Mouse (Mus musculus): ENCODE results near the gene Faf1. TPM values are rescaled to one million over a fixed set of nuclear protein-coding genes. Genes with fewer than 3 reads are reported as not detected.
"Not testable (repeated sequence)": the region's sequence is repeated elsewhere in the genome, so short reads cannot be mapped to it uniquely, and the experiment has no call there.

Faf1 gene
- total and polyA plus RNA-seq, 2 experiments from 2014 or later = 33.7 to 36.8 TPM

DNA sequence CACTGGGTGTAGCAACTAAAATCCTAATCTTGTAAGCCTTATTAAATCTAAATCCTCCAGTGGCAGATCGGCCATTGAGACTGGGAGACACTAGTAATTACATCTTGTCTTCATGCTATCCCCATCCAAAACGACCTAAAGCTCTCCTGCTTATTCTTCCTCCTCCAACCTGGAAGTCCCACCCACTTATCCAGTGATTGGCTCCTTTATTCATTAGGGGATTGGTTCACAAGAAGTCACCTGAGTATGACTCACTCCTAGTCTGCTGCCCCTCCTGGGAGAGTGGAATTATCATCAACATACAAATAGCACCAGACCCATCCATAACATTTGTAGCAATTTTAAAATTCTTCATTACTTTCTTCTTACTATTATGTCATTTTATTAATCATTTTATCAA is 7.2 kb downstream of the Faf1 start:
- Histone ChIP-seq H3K4me2 (ENCODE audit: low read depth, low read length, poor library complexity, severe bottlenecking) (no peak overlapping the region), H3K9ac (replicated peaks; ENCODE audit: low read length, poor library complexity, severe bottlenecking) (no peak overlapping the region), H3K4me3 (ENCODE audit: low read depth, low read length) (no peak overlapping the region), H3K27ac (ENCODE audit: low read depth, low read length) (no peak overlapping the region), H3K4me1 (ENCODE audit: insufficient read depth, low read length) (no peaks in the 10 kb centered on the region), H3K9me3 (ENCODE audit: low read length) (no peaks in the 10 kb centered on the region), H3K27me3 (ENCODE audit: insufficient read depth, low read length) (no peaks in the 10 kb centered on the region), H3K36me3 (ENCODE audit: insufficient read depth, low read length) (no peaks in the 10 kb centered on the region)
- DNase-seq (ENCODE audit: low spot score) (no peak), ATAC-seq (ENCODE audit: low FRiP score) (no peak)
- no peak for TF ChIP-seq CTCF (IDR thresholded peaks at IDR 0.05)
- 70% methylated on average over 2 of the region's 2 CpGs for WGBS

DNA sequence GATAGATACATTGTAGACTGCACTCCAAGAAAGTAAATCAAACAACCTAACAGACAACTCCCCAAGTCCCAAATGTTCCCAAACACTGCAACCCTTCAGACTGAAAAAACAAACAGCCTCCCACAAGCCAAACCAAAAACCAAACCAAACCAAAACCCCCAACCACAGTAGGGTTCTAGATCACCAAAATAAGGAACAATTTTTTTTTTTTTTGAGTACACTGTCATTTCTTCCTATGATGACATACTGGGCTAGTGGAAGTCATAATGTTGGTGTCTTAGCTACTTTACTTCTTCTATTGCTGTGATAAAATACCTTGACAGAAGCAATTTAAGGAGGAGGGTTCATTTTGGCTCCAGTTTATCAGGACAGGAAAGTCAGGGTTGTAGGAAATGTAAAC is 16.3 kb downstream of the Faf1 start:
- ATAC-seq (ENCODE audit: low FRiP score) (no peak), DNase-seq (ENCODE audit: low spot score) (no peak)
- no peak overlapping the region for H3K4me2 ChIP-seq (ENCODE audit: low read depth, low read length, poor library complexity, severe bottlenecking)
- no peaks in the 10 kb centered on the region for H3K9me3 ChIP-seq (ENCODE audit: low read length)
- H3K4me1 ChIP-seq (ENCODE audit: insufficient read depth, low read length) = no peaks in the 10 kb centered on the region
- H3K27ac ChIP-seq (ENCODE audit: low read depth, low read length) = no peak overlapping the region
- TF ChIP-seq CTCF (IDR thresholded peaks at IDR 0.05) = no peak
- no peak overlapping the region for H3K4me3 ChIP-seq (ENCODE audit: low read depth, low read length)
- no peaks in the 10 kb centered on the region for H3K36me3 ChIP-seq (ENCODE audit: insufficient read depth, low read length)
- H3K27me3 ChIP-seq (ENCODE audit: insufficient read depth, low read length) = no peaks in the 10 kb centered on the region
- no peak overlapping the region for H3K9ac ChIP-seq (replicated peaks; ENCODE audit: low read length, poor library complexity, severe bottlenecking)

DNA sequence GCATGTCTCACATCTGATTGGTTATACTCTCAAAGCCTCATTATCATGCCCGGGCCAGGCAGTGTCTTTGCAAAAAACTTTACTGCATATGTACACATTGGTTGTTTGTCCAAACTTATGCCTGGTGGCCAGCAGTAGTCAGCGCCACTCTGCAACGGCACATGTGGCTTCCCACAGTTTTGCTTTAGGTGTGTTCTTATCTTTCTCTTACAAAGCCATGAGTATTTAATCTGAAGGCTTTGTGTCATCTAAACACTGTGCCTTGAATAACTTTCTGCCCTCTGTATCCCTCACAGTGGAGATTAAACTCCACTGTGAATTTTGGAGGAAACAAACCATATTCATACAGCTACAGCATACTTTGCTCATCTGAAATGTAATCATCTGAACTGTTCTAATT is 24.3 kb downstream of the Faf1 start:
- not testable (repeated sequence) for H3K36me3 ChIP-seq (ENCODE audit: insufficient read depth, low read length); H3K9me3 ChIP-seq (ENCODE audit: low read length); H3K4me3 ChIP-seq (ENCODE audit: low read depth, low read length); H3K27me3 ChIP-seq (ENCODE audit: insufficient read depth, low read length); H3K4me2 ChIP-seq (ENCODE audit: low read depth, low read length, poor library complexity, severe bottlenecking); DNase-seq (ENCODE audit: low spot score); H3K9ac ChIP-seq (replicated peaks; ENCODE audit: low read length, poor library complexity, severe bottlenecking); H3K4me1 ChIP-seq (ENCODE audit: insufficient read depth, low read length); ATAC-seq (ENCODE audit: low FRiP score); H3K27ac ChIP-seq (ENCODE audit: low read depth, low read length)
- WGBS = 93% methylated on average over 3 of the region's 3 CpGs

DNA sequence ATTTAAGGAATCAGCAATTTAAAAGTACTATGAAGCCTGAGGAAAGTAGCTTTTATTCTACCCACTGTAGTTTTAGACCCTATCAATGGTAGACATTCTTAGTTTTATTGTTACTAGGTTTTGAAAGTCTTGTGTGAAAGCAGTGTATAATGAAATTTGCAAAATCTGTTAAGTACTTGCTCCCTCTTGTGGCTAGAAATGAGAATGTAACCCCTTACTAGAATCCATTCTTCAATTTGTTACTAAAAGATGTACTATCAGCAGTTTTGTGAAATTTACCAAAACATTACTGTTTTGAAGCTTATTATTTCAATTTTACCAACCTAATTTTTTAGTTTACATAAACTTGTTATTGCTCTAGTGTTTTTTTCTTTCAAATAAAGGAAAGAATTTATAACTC is 27.2 kb downstream of the Faf1 start:
- Histone ChIP-seq H3K4me2 (ENCODE audit: low read depth, low read length, poor library complexity, severe bottlenecking) (no peak overlapping the region), H3K9me3 (ENCODE audit: low read length) (no peaks in the 10 kb centered on the region), H3K36me3 (ENCODE audit: insufficient read depth, low read length) (no peaks in the 10 kb centered on the region), H3K27me3 (ENCODE audit: insufficient read depth, low read length) (no peaks in the 10 kb centered on the region), H3K9ac (replicated peaks; ENCODE audit: low read length, poor library complexity, severe bottlenecking) (no peak overlapping the region), H3K4me1 (ENCODE audit: insufficient read depth, low read length) (no peaks in the 10 kb centered on the region), H3K27ac (ENCODE audit: low read depth, low read length) (no peak overlapping the region), H3K4me3 (ENCODE audit: low read depth, low read length) (no peak overlapping the region)
- peak; percentile 76 for DNase-seq (ENCODE audit: low spot score)
- ATAC-seq (ENCODE audit: low FRiP score) = no peak
- TF ChIP-seq CTCF (IDR thresholded peaks at IDR 0.05) = peak; percentile 83

DNA sequence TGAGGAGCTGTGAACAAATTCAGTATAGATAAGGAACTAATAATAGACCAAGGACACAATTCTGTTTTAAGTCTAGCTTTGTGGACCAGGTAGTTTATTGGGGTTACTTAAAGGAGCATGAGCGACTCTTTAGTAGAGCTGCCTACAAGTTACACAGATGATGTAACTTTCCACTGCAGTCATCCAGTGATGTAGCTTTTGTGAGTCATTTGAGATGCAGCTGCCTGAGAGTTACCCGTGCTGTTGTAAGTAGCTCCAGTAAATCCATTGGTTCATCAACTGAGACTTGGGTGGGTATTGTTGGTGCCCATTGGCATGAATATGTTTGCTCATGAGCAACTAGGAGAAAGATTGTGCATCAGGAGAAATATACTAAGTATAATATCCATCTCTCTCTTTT is 29.0 kb downstream of the Faf1 start:
- ATAC-seq (ENCODE audit: low FRiP score) (no peak), DNase-seq (ENCODE audit: low spot score) (no peak)
- H3K4me3 ChIP-seq (ENCODE audit: low read depth, low read length) = no peak overlapping the region
- no peak overlapping the region for H3K9ac ChIP-seq (replicated peaks; ENCODE audit: low read length, poor library complexity, severe bottlenecking)
- H3K27ac ChIP-seq (ENCODE audit: low read depth, low read length) = no peak overlapping the region
- no peak for TF ChIP-seq CTCF (IDR thresholded peaks at IDR 0.05)
- H3K4me2 ChIP-seq (ENCODE audit: low read depth, low read length, poor library complexity, severe bottlenecking) = no peak overlapping the region
- no peaks in the 10 kb centered on the region for H3K4me1 ChIP-seq (ENCODE audit: insufficient read depth, low read length)
- WGBS = 92% methylated on average over 2 of the region's 2 CpGs
- H3K9me3 ChIP-seq (ENCODE audit: low read length) = no peaks in the 10 kb centered on the region
- H3K36me3 ChIP-seq (ENCODE audit: insufficient read depth, low read length) = no peaks in the 10 kb centered on the region
- H3K27me3 ChIP-seq (ENCODE audit: insufficient read depth, low read length) = no peaks in the 10 kb centered on the region

DNA sequence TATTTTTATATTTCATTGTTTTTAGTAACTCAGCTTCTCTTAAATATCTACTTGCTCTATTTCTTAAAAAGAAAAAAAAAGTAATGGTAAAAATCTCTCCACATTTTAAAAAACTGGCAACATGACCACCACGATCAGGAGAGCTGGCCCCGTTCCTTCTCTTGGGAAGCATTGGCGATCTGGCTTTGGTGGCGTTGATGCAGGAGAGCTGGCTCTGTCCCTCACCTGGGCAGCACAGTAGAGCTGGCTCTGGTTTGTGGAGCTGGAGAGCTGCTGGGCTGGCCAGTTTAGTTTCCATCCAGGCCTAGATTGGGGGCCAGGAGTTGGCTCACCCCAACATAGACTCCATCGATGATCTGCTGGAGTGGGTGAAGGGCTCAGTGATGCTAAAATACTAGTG is 42.9 kb downstream of the Faf1 start:
- no peak for TF ChIP-seq CTCF (IDR thresholded peaks at IDR 0.05)
- no peak for DNase-seq (ENCODE audit: low spot score)
- no peak overlapping the region for H3K4me3 ChIP-seq (ENCODE audit: low read depth, low read length)
- H3K4me1 ChIP-seq (ENCODE audit: insufficient read depth, low read length) = no peaks in the 10 kb centered on the region
- H3K36me3 ChIP-seq (ENCODE audit: insufficient read depth, low read length) = no peaks in the 10 kb centered on the region
- H3K4me2 ChIP-seq (ENCODE audit: low read depth, low read length, poor library complexity, severe bottlenecking) = no peak overlapping the region
- no peaks in the 10 kb centered on the region for H3K27me3 ChIP-seq (ENCODE audit: insufficient read depth, low read length)
- no peaks in the 10 kb centered on the region for H3K9me3 ChIP-seq (ENCODE audit: low read length)
- no peak for ATAC-seq (ENCODE audit: low FRiP score)
- H3K27ac ChIP-seq (ENCODE audit: low read depth, low read length) = no peak overlapping the region
- H3K9ac ChIP-seq (replicated peaks; ENCODE audit: low read length, poor library complexity, severe bottlenecking) = no peak overlapping the region
- 98% methylated on average over 5 of the region's 5 CpGs for WGBS

DNA sequence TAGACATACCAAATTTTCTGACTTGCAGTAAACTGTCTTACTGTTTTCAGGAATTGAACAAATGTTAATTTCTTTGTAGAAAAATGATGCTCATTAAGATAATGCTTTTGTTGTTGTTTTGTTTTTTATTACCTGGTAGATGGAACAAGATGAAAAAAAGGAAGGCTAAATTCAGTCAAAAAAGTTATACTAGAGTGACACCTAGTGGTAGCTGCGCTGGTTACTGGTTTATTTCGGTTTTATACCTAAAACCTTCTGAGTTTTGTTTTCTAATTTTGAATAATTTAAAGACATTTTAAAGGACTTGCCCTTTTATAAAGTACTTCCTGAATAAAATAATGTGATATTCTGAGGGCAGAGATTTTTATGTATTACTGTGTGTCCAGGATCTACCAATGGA is 52.9 kb downstream of the Faf1 start:
- TF ChIP-seq CTCF (IDR thresholded peaks at IDR 0.05) = peak; percentile 75
- no peak overlapping the region for H3K4me2 ChIP-seq (ENCODE audit: low read depth, low read length, poor library complexity, severe bottlenecking)
- no peak overlapping the region for H3K9ac ChIP-seq (replicated peaks; ENCODE audit: low read length, poor library complexity, severe bottlenecking)
- H3K27me3 ChIP-seq (ENCODE audit: insufficient read depth, low read length) = no peaks in the 10 kb centered on the region
- WGBS = 9% methylated on average over 2 of the region's 2 CpGs
- H3K9me3 ChIP-seq (ENCODE audit: low read length) = no peaks in the 10 kb centered on the region
- no peaks in the 10 kb centered on the region for H3K36me3 ChIP-seq (ENCODE audit: insufficient read depth, low read length)
- ATAC-seq (ENCODE audit: low FRiP score) = no peak
- no peaks in the 10 kb centered on the region for H3K4me1 ChIP-seq (ENCODE audit: insufficient read depth, low read length)
- H3K4me3 ChIP-seq (ENCODE audit: low read depth, low read length) = no peak overlapping the region
- no peak overlapping the region for H3K27ac ChIP-seq (ENCODE audit: low read depth, low read length)
- peak; percentile 63 for DNase-seq (ENCODE audit: low spot score)
